Mouse (Mus musculus) lung, postnatal 0 days (tissue): ENCODE measurements around the gene Brox.

Source experiments
- CTCF ChIP-seq: IDR thresholded peaks from 2 replicates; pipeline ENCODE4 v1.5.1; 2016; ENCODE audit warnings: antibody characterized with exemption, mild to moderate bottlenecking
- EP300 ChIP-seq: IDR thresholded peaks from 2 replicates; pipeline ENCODE4 v1.6.1; 2016; ENCODE audit warnings: antibody characterized with exemption, mild to moderate bottlenecking, control low read depth

- TF ChIP-seq CTCF (peak; percentile 44), EP300 (no peak)
Measured at GRCm38 (mm10) chr1:183315783-183316182, 18.7 kb upstream of the Brox start.
